Mouse (Mus musculus): ENCODE data around the gene Galnt6. TPM values are rescaled to one million over a fixed set of nuclear protein-coding genes. Genes with fewer than 3 reads are reported as not detected.

Galnt6 gene
- total and polyA plus RNA-seq, 2 experiments from 2014 or later = 0.34 to 0.37 TPM

- Histone ChIP-seq H3K27ac (no peak overlapping the region), H3K4me3 (ENCODE audit: low read length) (no peak overlapping the region), H3K4me2 (ENCODE audit: low read depth, low read length) (no peak overlapping the region), H3K27me3 (ENCODE audit: insufficient read depth, low read length) (no peaks in the 10 kb centered on the region), H3K4me1 (ENCODE audit: insufficient read depth, low read length) (no peaks in the 10 kb centered on the region), H3K9me3 (ENCODE audit: low read length) (peaks cover 8% of the 10 kb centered on the region; the same call in 1 of the 2 replicates), H3K36me3 (ENCODE audit: insufficient read depth, low read length) (no peaks in the 10 kb centered on the region), H3K9ac (replicated peaks; ENCODE audit: low read length) (no peak overlapping the region)
- no peak for TF ChIP-seq CTCF (IDR thresholded peaks at IDR 0.05; ENCODE audit: low read depth)
- no peak for DNase-seq (ENCODE audit: low spot score)
- no peak for ATAC-seq
- 74% methylated on average over 3 of the region's 3 CpGs for WGBS
Measured at GRCm38 (mm10) chr15:100691990-100692389, 37.2 kb downstream of the Galnt6 start.

DNA sequence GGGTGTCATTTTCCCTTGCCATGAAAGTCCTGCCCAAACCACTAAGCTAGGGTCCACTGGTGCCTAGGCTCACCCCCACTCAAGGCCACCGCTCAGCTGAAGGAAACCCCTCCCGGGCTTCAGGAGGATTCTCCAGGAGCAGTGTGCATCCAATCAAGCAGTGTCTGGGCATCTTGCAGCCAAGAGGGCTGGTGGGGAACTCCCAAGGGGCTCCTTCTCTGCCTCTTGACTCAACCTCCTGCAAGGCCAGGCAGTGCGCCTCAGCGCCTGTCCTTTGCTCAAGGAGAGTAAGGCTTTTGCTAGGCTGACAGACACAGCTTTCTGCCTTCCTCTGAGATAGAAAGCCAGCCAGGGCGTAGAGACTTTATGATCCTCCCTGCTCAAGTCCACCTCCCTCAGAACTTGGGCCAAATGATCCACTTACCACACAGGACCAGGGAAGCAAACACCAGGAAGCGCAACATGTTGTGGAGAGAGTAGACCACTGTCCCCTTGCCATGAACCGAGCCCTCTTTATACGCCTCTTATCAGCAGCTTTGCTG is 41.7 kb downstream of the Galnt6 start, which contains the start of gene Cela1:
Cela1 (minus strand) TSS at position 492 of the 542 bp plus-strand sequence.
- Histone ChIP-seq H3K4me1 (ENCODE audit: insufficient read depth, low read length) (no peaks in the 10 kb centered on the region), H3K4me2 (ENCODE audit: low read depth, low read length) (no peak within 1 kb of the TSS), H3K36me3 (ENCODE audit: insufficient read depth, low read length) (no peaks in the 10 kb centered on the region), H3K27ac (no peak within 1 kb of the TSS), H3K9me3 (ENCODE audit: low read length) (peaks cover 8% of the 10 kb centered on the region; the same call in 1 of the 2 replicates), H3K4me3 (ENCODE audit: low read length) (no peak within 1 kb of the TSS), H3K27me3 (ENCODE audit: insufficient read depth, low read length) (no peaks in the 10 kb centered on the region), H3K9ac (replicated peaks; ENCODE audit: low read length) (no peak within 1 kb of the TSS)
- no peak for ATAC-seq
- WGBS = 82% methylated on average over 8 of the region's 8 CpGs
- no peak for TF ChIP-seq CTCF (IDR thresholded peaks at IDR 0.05; ENCODE audit: low read depth)
- DNase-seq (ENCODE audit: low spot score) = no peak

DNA sequence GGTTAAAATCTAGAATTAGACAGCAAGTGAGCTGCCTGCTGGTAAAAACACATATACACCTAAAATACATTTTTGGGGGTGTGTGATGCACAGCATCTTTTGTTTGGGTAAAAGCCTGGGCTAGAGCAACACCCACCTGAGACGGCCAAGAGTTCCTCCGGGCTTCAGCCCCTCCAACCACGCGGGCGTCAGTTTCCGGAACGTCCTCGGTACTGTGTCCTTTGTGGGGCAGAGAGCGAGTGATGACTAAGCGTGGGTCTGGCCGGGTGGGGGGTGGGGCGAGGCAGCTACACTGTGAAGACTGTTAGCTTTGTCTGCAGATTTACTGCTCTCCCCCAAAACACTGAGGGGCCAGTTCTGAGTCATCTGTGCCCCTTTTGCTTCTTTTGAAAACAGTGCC is 42.2 kb downstream of the Galnt6 start:
- DNase-seq (ENCODE audit: low spot score) = no peak
- Histone ChIP-seq H3K4me2 (ENCODE audit: low read depth, low read length) (no peak overlapping the region), H3K27ac (no peak overlapping the region), H3K27me3 (ENCODE audit: insufficient read depth, low read length) (no peaks in the 10 kb centered on the region), H3K4me1 (ENCODE audit: insufficient read depth, low read length) (no peaks in the 10 kb centered on the region), H3K36me3 (ENCODE audit: insufficient read depth, low read length) (no peaks in the 10 kb centered on the region), H3K9ac (replicated peaks; ENCODE audit: low read length) (no peak overlapping the region), H3K9me3 (ENCODE audit: low read length) (peaks cover 8% of the 10 kb centered on the region; the same call in 1 of the 2 replicates), H3K4me3 (ENCODE audit: low read length) (no peak overlapping the region)
- 65% methylated on average over 12 of the region's 12 CpGs for WGBS
- no peak for TF ChIP-seq CTCF (IDR thresholded peaks at IDR 0.05; ENCODE audit: low read depth)
- ATAC-seq = no peak

DNA sequence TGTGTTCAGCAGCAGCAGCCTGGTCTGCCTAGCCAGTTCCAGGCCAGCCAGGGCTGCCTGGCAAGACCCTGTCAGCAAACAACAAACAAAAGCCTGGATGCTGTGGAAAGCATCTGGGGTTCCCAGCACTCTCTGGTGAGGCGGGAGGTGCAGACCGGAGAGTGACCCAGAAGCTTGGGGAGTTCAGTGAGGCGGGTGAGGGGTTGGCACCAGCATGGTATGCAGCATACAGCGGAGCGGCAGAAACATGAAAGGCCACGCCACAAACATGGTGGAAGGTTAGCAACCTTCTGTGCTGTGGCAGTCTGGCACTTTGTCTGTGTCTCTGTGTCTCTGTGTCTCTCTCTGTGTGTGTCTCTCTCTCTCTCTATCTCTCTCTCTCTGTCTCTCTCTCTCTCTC is 42.7 kb downstream of the Galnt6 start:
- TF ChIP-seq CTCF (IDR thresholded peaks at IDR 0.05; ENCODE audit: low read depth) = no peak
- Histone ChIP-seq H3K27me3 (ENCODE audit: insufficient read depth, low read length) (no peaks in the 10 kb centered on the region), H3K4me2 (ENCODE audit: low read depth, low read length) (no peak overlapping the region), H3K27ac (no peak overlapping the region), H3K9ac (replicated peaks; ENCODE audit: low read length) (no peak overlapping the region), H3K36me3 (ENCODE audit: insufficient read depth, low read length) (no peaks in the 10 kb centered on the region), H3K4me3 (ENCODE audit: low read length) (no peak overlapping the region), H3K9me3 (ENCODE audit: low read length) (peaks cover 8% of the 10 kb centered on the region; the same call in 1 of the 2 replicates), H3K4me1 (ENCODE audit: insufficient read depth, low read length) (no peaks in the 10 kb centered on the region)
- DNase-seq (ENCODE audit: low spot score) = no peak
- no peak for ATAC-seq
- 78% methylated on average over 6 of the region's 6 CpGs for WGBS

DNA sequence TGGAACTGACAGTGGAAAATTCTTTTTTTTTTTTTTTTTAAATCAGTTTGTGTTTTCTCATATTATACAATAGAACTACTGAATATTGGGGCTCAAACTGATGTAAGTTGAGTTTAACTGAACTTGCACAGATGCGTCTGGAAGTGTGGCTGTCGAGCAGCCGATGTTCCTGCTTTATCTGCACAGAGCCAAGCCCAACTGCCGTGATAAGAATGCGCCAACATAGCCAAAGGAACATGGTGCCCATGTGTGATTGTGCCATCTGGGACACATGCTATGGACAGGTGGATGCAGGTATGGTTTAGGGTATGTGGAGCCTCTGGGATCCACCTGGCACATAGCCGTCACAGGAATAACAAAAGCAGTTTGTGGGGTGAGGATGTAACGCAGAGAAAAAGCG is 43.3 kb downstream of the Galnt6 start:
- no peaks in the 10 kb centered on the region for H3K27me3 ChIP-seq (ENCODE audit: insufficient read depth, low read length)
- no peak overlapping the region for H3K9ac ChIP-seq (replicated peaks; ENCODE audit: low read length)
- 85% methylated on average over 8 of the region's 8 CpGs for WGBS
- H3K27ac ChIP-seq = no peak overlapping the region
- ATAC-seq (no peak), DNase-seq (ENCODE audit: low spot score) (no peak)
- peaks cover 8% of the 10 kb centered on the region; the same call in 1 of the 2 replicates for H3K9me3 ChIP-seq (ENCODE audit: low read length)
- TF ChIP-seq CTCF (IDR thresholded peaks at IDR 0.05; ENCODE audit: low read depth) = no peak
- no peak overlapping the region for H3K4me3 ChIP-seq (ENCODE audit: low read length)
- no peak overlapping the region for H3K4me2 ChIP-seq (ENCODE audit: low read depth, low read length)
- no peaks in the 10 kb centered on the region for H3K36me3 ChIP-seq (ENCODE audit: insufficient read depth, low read length)
- H3K4me1 ChIP-seq (ENCODE audit: insufficient read depth, low read length) = no peaks in the 10 kb centered on the region

DNA sequence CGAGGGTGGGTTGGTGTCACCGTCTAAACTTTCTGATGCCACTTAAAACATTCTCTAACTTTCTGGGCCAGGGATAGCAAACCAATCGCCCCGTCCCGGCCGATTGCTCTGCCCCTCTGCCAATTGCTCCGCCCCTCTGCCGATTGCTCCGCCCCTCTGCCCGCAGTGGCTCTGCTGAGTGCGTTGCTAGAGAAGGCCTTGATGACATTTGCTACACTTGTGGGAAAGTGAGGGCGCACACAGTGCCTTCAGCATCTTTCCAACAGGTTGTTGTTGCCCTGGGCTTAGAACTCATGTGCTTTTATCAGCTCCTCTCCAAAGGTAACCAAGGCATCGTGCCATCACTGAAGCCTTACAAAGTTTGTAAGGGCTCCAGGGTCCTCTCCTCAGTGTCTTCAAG is 43.9 kb downstream of the Galnt6 start:
- Histone ChIP-seq H3K27ac (no peak overlapping the region), H3K9ac (replicated peaks; ENCODE audit: low read length) (no peak overlapping the region), H3K4me3 (ENCODE audit: low read length) (no peak overlapping the region), H3K36me3 (ENCODE audit: insufficient read depth, low read length) (no peaks in the 10 kb centered on the region), H3K4me1 (ENCODE audit: insufficient read depth, low read length) (no peaks in the 10 kb centered on the region), H3K9me3 (ENCODE audit: low read length) (peaks cover 3% of the 10 kb centered on the region; the same call in 1 of the 2 replicates), H3K27me3 (ENCODE audit: insufficient read depth, low read length) (no peaks in the 10 kb centered on the region), H3K4me2 (ENCODE audit: low read depth, low read length) (no peak overlapping the region)
- WGBS = 19% methylated on average over 13 of the region's 13 CpGs
- no peak for TF ChIP-seq CTCF (IDR thresholded peaks at IDR 0.05; ENCODE audit: low read depth)
- no peak for ATAC-seq
- DNase-seq (ENCODE audit: low spot score) = no peak

DNA sequence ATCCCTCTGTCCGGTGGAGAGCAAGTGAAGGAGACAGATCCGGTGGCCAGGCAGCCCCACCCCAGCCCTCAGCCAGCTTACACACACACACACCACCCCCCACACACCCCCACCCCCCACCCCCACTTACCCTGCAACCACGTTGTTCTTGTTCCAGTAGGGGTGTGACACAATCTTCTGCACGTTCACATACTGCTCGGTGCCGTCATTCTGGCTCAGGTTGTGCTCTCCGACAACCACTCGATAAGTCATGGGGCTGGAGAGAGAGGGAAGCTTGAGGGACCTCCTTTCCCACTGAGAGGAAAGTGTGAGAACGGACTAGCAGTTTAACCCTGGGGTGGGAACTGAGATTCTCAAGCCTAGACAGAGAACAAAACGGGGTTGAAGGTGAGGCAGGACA is 44.7 kb downstream of the Galnt6 start:
- no peak overlapping the region for H3K4me3 ChIP-seq (ENCODE audit: low read length)
- H3K27me3 ChIP-seq (ENCODE audit: insufficient read depth, low read length) = no peaks in the 10 kb centered on the region
- no peak overlapping the region for H3K27ac ChIP-seq
- DNase-seq (ENCODE audit: low spot score) (no peak), ATAC-seq (no peak)
- H3K9ac ChIP-seq (replicated peaks; ENCODE audit: low read length) = no peak overlapping the region
- H3K36me3 ChIP-seq (ENCODE audit: insufficient read depth, low read length) = no peaks in the 10 kb centered on the region
- no peaks in the 10 kb centered on the region for H3K9me3 ChIP-seq (ENCODE audit: low read length)
- no peak overlapping the region for H3K4me2 ChIP-seq (ENCODE audit: low read depth, low read length)
- WGBS = 70% methylated on average over 10 of the region's 10 CpGs
- no peak for TF ChIP-seq CTCF (IDR thresholded peaks at IDR 0.05; ENCODE audit: low read depth)
- no peaks in the 10 kb centered on the region for H3K4me1 ChIP-seq (ENCODE audit: insufficient read depth, low read length)

All from hindbrain, postnatal 0 days (tissue).